Mouse (Mus musculus) frontal cortex, adult (tissue): Measurements from ENCODE around the gene Cln6.
"Not testable (repeated sequence)": the region's sequence is repeated elsewhere in the genome, so short reads cannot be mapped to it uniquely, and the experiment has no call there.

Experiments
- ATAC-seq: cut with Nextera tagmentation; 2 replicates; pipeline ENCODE4 v1.9.2; 2017; ENCODE audit warnings: mild to moderate bottlenecking, moderate library complexity, mixed read lengths; ENCODE audit not compliant: low TSS enrichment

The Cln6 gene

GRCm38 (mm10) chr9:62829877-62830276, 8.7 kb upstream of the Cln6 start:
- ATAC-seq: no peak

GRCm38 (mm10) chr9:62834906-62835305, 3.7 kb upstream of the Cln6 start:
- ATAC-seq: no peak

- no peak for ATAC-seq
Measured at GRCm38 (mm10) chr9:62835705-62836446, 2.7 kb upstream of the Cln6 start.

- peak; percentile 29; the same call in 1 of the 2 replicates for ATAC-seq
Measured at GRCm38 (mm10) chr9:62837611-62838010, 974 bp upstream of the Cln6 start.

- no peak; the same call in 1 of the 2 replicates for ATAC-seq
Measured at GRCm38 (mm10) chr9:62838146-62838505, 459 bp upstream of the Cln6 start.

GRCm38 (mm10) chr9:62839172-62839770, 686 bp downstream of the Cln6 start:
- ATAC-seq: 0 out of 2 replicates have a peak, but pooled peaks have one; percentile 3

GRCm38 (mm10) chr9:62843356-62844024, 4.9 kb downstream of the Cln6 start:
- ATAC-seq: no peak

- ATAC-seq: no peak
Measured at GRCm38 (mm10) chr9:62844461-62844860, 5.9 kb downstream of the Cln6 start.

- peak; percentile 80 for ATAC-seq
Measured at GRCm38 (mm10) chr9:62847694-62848093, 9.1 kb downstream of the Cln6 start.

- ATAC-seq: no peak
Measured at GRCm38 (mm10) chr9:62848641-62849040, 10.1 kb downstream of the Cln6 start.

GRCm38 (mm10) chr9:62851571-62851970, 13.0 kb downstream of the Cln6 start:
- ATAC-seq: no peak

- no peak for ATAC-seq
Measured at GRCm38 (mm10) chr9:62854483-62854882, 15.9 kb downstream of the Cln6 start.

- ATAC-seq: no peak
Measured at GRCm38 (mm10) chr9:62857216-62857615, 18.6 kb downstream of the Cln6 start.

GRCm38 (mm10) chr9:62857719-62858261, 19.2 kb downstream of the Cln6 start, which contains the start of gene Calml4:
Gene Calml4, plus strand, starts transcription at chr9:62858080.
- no peak for ATAC-seq

GRCm38 (mm10) chr9:62858266-62859019, 19.9 kb downstream of the Cln6 start:
- ATAC-seq: no peak

GRCm38 (mm10) chr9:62860102-62860501, 21.5 kb downstream of the Cln6 start:
- ATAC-seq: not testable (repeated sequence)

- ATAC-seq: no peak
Measured at GRCm38 (mm10) chr9:62860866-62861265, 22.3 kb downstream of the Cln6 start.

- not testable (repeated sequence) for ATAC-seq
Measured at GRCm38 (mm10) chr9:62869236-62869635, 30.7 kb downstream of the Cln6 start.

- no peak for ATAC-seq
Measured at GRCm38 (mm10) chr9:62870728-62871127, 32.1 kb downstream of the Cln6 start.

- no peak for ATAC-seq
Measured at GRCm38 (mm10) chr9:62876966-62877616, 38.5 kb downstream of the Cln6 start.

GRCm38 (mm10) chr9:62877825-62878224, 39.2 kb downstream of the Cln6 start:
- ATAC-seq: no peak
